Mouse (Mus musculus) E14TG2a.4 (cell line): Measurements from ENCODE around the gene Afg1l.

Experiments used
- CTCF ChIP-seq: conservative IDR thresholded peaks from 2 replicates; pipeline ENCODE4 v1.5.1; 2014; ENCODE audit warnings: low read length
- NANOG ChIP-seq: IDR thresholded peaks from 2 replicates; pipeline ENCODE4 v1.6.1; 2014; ENCODE audit warnings: borderline replicate concordance, low read length, mixed read lengths
- POU5F1 ChIP-seq: IDR thresholded peaks from 2 replicates; pipeline ENCODE4 v1.6.1; 2014; ENCODE audit warnings: low read length, borderline replicate concordance

DNA sequence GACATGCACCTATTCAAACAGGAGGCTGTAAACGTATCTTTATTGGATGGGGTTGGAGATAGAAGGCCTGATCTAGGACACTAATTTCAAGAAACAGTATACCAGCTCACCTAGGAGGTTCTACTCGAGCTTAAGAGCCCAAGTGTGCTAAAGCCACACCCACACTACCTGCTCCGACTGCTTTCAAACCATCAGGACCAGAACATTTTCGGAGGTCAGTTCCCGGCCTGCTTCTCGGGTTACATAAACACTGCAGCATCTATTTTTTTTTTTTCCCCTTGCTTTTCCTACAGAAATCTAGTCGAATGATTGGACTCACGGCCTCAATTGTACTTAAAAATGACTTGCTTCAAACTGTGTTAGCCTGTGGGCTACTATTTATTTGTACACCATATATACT lies 214.7 kb downstream of the Afg1l start:
- TF ChIP-seq CTCF: no peak
- TF ChIP-seq POU5F1: no peak
- no peak for TF ChIP-seq NANOG
